Mouse (Mus musculus) myocyte (in vitro differentiated cells): ENCODE results near the gene Gstm7. TPM values are rescaled to one million over a fixed set of nuclear protein-coding genes. Genes with fewer than 3 reads are reported as not detected.
A peak's percentile ranks its signal among the peaks of the same experiment; 100 is the strongest.

Experiments used
- H3K27me3 ChIP-seq: one replicate; pipeline ENCODE4 v1.6.1; 2011; ENCODE audit not compliant: control insufficient read depth, insufficient read depth, insufficient read length
- H3K36me3 ChIP-seq: one replicate; pipeline ENCODE4 v1.6.1; 2011; ENCODE audit not compliant: control insufficient read depth, insufficient read depth
- H3K4me2 ChIP-seq: one replicate; pipeline ENCODE4 v1.6.1; 2011; ENCODE audit warnings: low read depth, control low read depth
- H3K4me3 ChIP-seq: one replicate; pipeline ENCODE4 v1.5.1; 2011; ENCODE audit warnings: mild to moderate bottlenecking, control low read depth, moderate library complexity
- H3K79me2 ChIP-seq: one replicate; pipeline ENCODE4 v1.6.1; 2011; ENCODE audit not compliant: control insufficient read depth, insufficient read depth
- H3ac ChIP-seq: one replicate; pipeline ENCODE4 v1.6.1; 2011; ENCODE audit not compliant: control insufficient read depth, insufficient read length
- CEBPB ChIP-seq: IDR thresholded peaks from 2 replicates; pipeline ENCODE4 v1.6.1; 2011; ENCODE audit warnings: mild to moderate bottlenecking, moderate library complexity; ENCODE audit not compliant: poor library complexity, insufficient read depth, severe bottlenecking
- E2F4 ChIP-seq: IDR thresholded peaks from one replicate; pipeline ENCODE4 v1.6.1; 2011; ENCODE audit warnings: mild to moderate bottlenecking, control low read depth, moderate library complexity; ENCODE audit not compliant: insufficient read depth
- MAX ChIP-seq: IDR thresholded peaks from one replicate; pipeline ENCODE4 v1.6.1; 2011; ENCODE audit warnings: low read depth, mild to moderate bottlenecking, control low read depth
- MYOD1 ChIP-seq, 3 experiments: IDR thresholded peaks; one replicate each; pipeline ENCODE4 v1.6.1; 2011; ENCODE audit warnings: control low read depth in 2 of 3, low read depth in 2 of 3, mild to moderate bottlenecking in 2 of 3, moderate library complexity in 1 of 3; ENCODE audit not compliant: insufficient read length in 2 of 3, control insufficient read depth in 1 of 3
- MYOG ChIP-seq, 3 experiments: IDR thresholded peaks; one replicate each; pipeline ENCODE4 v1.6.1; 2011; ENCODE audit warnings: control low read depth in 2 of 3, low read depth in 2 of 3, mild to moderate bottlenecking in 2 of 3; ENCODE audit not compliant: insufficient read length in 2 of 3, control insufficient read depth in 1 of 3, insufficient read depth in 1 of 3
- POLR2A ChIP-seq: IDR thresholded peaks from one replicate; pipeline ENCODE4 v1.6.1; 2011; ENCODE audit warnings: low read depth, mild to moderate bottlenecking, control low read depth, moderate library complexity; ENCODE audit not compliant: insufficient read length
- POLR2AphosphoS2 ChIP-seq: IDR thresholded peaks from one replicate; pipeline ENCODE4 v1.6.1; 2011; ENCODE audit warnings: low read depth, control low read depth; ENCODE audit not compliant: insufficient read length
- REST ChIP-seq: IDR thresholded peaks from one replicate; pipeline ENCODE4 v1.6.1; 2011; ENCODE audit warnings: mild to moderate bottlenecking, control low read depth, moderate library complexity; ENCODE audit not compliant: insufficient read depth, insufficient read length
- SRF ChIP-seq: IDR thresholded peaks from one replicate; pipeline ENCODE4 v1.6.1; 2011; ENCODE audit warnings: low read depth; ENCODE audit not compliant: control insufficient read depth, insufficient read length
- TCF12 ChIP-seq: IDR thresholded peaks from one replicate; pipeline ENCODE4 v1.6.1; 2011; ENCODE audit warnings: mild to moderate bottlenecking, control low read depth; ENCODE audit not compliant: poor library complexity, insufficient read depth, severe bottlenecking
- TCF3 ChIP-seq: IDR thresholded peaks from one replicate; pipeline ENCODE4 v1.6.1; 2011; ENCODE audit warnings: low read depth, control low read depth; ENCODE audit not compliant: insufficient read length
- USF1 ChIP-seq: IDR thresholded peaks from one replicate; pipeline ENCODE4 v1.6.1; 2011; ENCODE audit warnings: low read depth, mild to moderate bottlenecking, control low read depth, moderate library complexity
- polyA plus RNA-seq: library from polyadenylated mRNA; unstranded; fragments of >200 nt; fragmentation: generic; extraction: Trizol; gene quantifications from one replicate; pipeline ENCODE4 v1.2.1, GENCODE M21; 2012; ENCODE audit warnings: missing spikeins

Gene Gstm7
- polyA plus RNA-seq, 1 experiment: 0.50 TPM

DNA sequence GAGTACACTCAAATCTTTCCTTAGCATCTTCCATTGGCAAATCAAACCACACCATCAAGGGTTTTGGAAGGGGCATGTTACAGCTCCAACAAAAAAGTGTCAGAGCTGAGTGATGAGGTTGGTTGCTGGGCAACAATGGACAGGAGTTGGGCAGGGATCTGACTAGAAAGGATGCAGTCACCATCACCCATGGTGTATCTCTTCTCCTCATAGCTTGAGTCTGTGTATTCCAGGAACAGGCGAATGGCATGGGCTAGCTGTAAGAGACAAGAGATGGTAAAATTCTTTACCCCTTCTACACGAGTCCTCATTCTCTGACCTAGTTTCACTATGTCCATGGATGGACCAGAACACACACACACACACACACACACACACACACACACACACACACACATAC, 483 bp downstream of the Gstm7 start:
- H3K4me3 ChIP-seq: no peak overlapping the region
- no peaks in the 10 kb centered on the region for H3K79me2 ChIP-seq
- TF ChIP-seq E2F4: no peak
- TF ChIP-seq USF1: no peak
- no peak for TF ChIP-seq CEBPB
- no peak for TF ChIP-seq MYOG (IDR thresholded peaks at IDR 0.05; ENCODE audit: control insufficient read depth in 1 of 3, insufficient read depth in 1 of 3, insufficient read length in 2 of 3, low read depth in 2 of 3)
- TF ChIP-seq TCF12: no peak
- no peak for TF ChIP-seq MAX
- TF ChIP-seq TCF3: no peak
- TF ChIP-seq MYOD1 (IDR thresholded peaks at IDR 0.05; ENCODE audit: control insufficient read depth in 1 of 3, insufficient read length in 2 of 3, low read depth in 2 of 3): no peak
- no peak for TF ChIP-seq REST
- TF ChIP-seq SRF: no peak
- no peak for TF ChIP-seq POLR2A
- TF ChIP-seq POLR2AphosphoS2: no peak

DNA sequence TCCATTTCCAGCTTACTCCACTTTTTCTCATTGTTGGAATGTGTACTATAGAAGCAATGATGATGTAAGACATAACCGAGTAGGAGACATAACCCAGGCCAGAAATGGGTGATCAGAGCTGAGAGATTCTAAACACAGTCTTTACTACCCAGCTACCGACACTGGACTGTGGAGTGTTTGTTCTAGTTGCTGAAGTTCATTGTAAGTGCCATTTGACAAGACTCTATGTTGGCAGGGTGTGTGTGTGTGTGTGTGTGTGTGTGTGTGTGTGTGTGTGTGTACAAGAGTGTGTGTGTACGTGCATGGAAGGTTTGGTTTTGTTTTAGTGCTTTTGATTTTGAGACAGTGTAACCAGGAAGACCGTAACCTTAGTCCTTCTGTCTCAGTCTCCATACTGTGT, 1.9 kb downstream of the Gstm7 start:
- Histone ChIP-seq H3K27me3 (peaks cover 12% of the 10 kb centered on the region), H3K79me2 (no peaks in the 10 kb centered on the region), H3ac (no peak overlapping the region), H3K4me3 (no peak overlapping the region), H3K4me2 (no peak overlapping the region), H3K36me3 (no peaks in the 10 kb centered on the region)
- TF ChIP-seq USF1 (no peak), REST (no peak), MYOG (IDR thresholded peaks at IDR 0.05; ENCODE audit: control insufficient read depth in 1 of 3, insufficient read depth in 1 of 3, insufficient read length in 2 of 3, low read depth in 2 of 3) (no peak), TCF3 (no peak), TCF12 (no peak), CEBPB (no peak), MYOD1 (IDR thresholded peaks at IDR 0.05; ENCODE audit: control insufficient read depth in 1 of 3, insufficient read length in 2 of 3, low read depth in 2 of 3) (no peak), SRF (no peak), POLR2AphosphoS2 (no peak), E2F4 (no peak), MAX (no peak), POLR2A (no peak)

More for the DNA sequence above, 483 bp downstream of the Gstm7 start:
- Histone ChIP-seq H3K4me2 (peak overlapping the region; percentile 71), H3K36me3 (no peaks in the 10 kb centered on the region), H3ac (no peak overlapping the region), H3K27me3 (peaks cover 8% of the 10 kb centered on the region)

DNA sequence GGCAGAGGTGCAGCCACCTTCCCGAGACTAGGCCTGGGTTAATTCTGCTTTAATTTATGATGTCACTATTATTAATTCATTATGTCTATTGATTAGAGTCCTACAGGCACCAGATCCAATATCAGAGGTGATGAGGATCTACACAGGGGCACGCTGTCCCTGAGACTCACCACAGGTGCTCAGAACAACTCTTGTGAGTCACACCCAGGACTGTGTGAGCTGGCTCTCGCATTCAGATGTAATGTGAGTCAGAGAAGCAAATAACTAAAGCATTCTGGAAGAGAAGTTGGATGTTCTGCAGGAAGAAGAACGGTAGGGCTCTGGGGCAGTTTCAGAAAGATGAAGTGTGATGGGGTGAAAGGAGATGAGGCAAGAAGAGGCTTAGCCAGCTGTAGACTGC, 2.4 kb downstream of the Gstm7 start:
- TF ChIP-seq REST (no peak), MYOG (IDR thresholded peaks at IDR 0.05; ENCODE audit: control insufficient read depth in 1 of 3, insufficient read depth in 1 of 3, insufficient read length in 2 of 3, low read depth in 2 of 3) (no peak), TCF12 (no peak), POLR2AphosphoS2 (no peak), MYOD1 (IDR thresholded peaks at IDR 0.05; ENCODE audit: control insufficient read depth in 1 of 3, insufficient read length in 2 of 3, low read depth in 2 of 3) (no peak), SRF (no peak), POLR2A (no peak), E2F4 (no peak), MAX (no peak), TCF3 (no peak), USF1 (no peak), CEBPB (no peak)
- Histone ChIP-seq H3K4me3 (no peak overlapping the region), H3K27me3 (peaks cover 15% of the 10 kb centered on the region), H3K4me2 (no peak overlapping the region), H3K79me2 (no peaks in the 10 kb centered on the region), H3ac (no peak overlapping the region), H3K36me3 (no peaks in the 10 kb centered on the region)

DNA sequence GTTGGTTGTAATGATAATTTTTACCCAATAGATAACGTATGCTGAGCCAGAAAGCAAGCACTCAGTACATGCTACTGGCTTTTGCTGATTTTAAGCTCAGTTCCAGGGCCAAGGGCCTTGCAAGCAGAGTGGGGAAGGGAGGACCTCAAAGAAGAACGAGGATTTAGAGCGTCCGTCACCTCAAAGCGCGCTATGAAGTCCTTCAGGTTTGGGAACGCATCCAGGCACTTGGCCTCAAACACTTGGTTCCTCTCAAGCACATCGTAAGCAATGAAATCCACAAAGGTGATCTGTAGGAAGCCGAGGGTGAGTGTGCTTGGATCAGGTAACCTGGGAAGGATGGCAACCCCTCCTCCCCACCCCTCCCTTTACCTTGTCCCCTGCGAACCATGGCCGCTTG, 2.9 kb downstream of the Gstm7 start:
- Histone ChIP-seq H3ac (no peak overlapping the region), H3K36me3 (no peaks in the 10 kb centered on the region), H3K79me2 (no peaks in the 10 kb centered on the region), H3K4me2 (no peak overlapping the region), H3K4me3 (no peak overlapping the region), H3K27me3 (peaks cover 15% of the 10 kb centered on the region)
- no peak for TF ChIP-seq MAX
- no peak for TF ChIP-seq POLR2A
- no peak for TF ChIP-seq USF1
- no peak for TF ChIP-seq MYOD1 (IDR thresholded peaks at IDR 0.05; ENCODE audit: control insufficient read depth in 1 of 3, insufficient read length in 2 of 3, low read depth in 2 of 3)
- no peak for TF ChIP-seq MYOG (IDR thresholded peaks at IDR 0.05; ENCODE audit: control insufficient read depth in 1 of 3, insufficient read depth in 1 of 3, insufficient read length in 2 of 3, low read depth in 2 of 3)
- TF ChIP-seq CEBPB: no peak
- no peak for TF ChIP-seq TCF12
- TF ChIP-seq POLR2AphosphoS2: no peak
- TF ChIP-seq TCF3: no peak
- TF ChIP-seq SRF: no peak
- TF ChIP-seq REST: no peak
- no peak for TF ChIP-seq E2F4

DNA sequence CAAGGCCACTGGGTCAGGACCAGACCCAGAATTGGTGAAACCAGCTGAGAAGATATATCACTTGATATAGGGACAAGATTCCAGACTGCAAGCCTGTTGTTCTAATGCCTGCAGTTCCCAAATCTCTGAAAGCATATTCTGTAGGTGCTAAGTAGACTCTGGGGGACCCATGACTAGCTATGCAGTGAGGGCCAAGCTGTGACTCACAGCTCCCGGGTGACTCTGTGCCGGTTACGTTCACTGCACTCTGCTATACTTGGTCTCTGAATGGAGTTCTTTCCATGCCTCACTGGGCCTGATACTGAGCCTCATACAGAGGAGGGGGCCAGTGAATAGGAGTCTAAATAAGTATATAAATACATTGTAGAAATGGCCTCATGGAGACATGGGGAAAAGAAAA, 3.8 kb downstream of the Gstm7 start:
- Histone ChIP-seq H3K4me2 (no peak overlapping the region), H3ac (no peak overlapping the region), H3K36me3 (no peaks in the 10 kb centered on the region), H3K27me3 (peaks cover 18% of the 10 kb centered on the region), H3K4me3 (no peak overlapping the region), H3K79me2 (no peaks in the 10 kb centered on the region)
- TF ChIP-seq MYOD1 (IDR thresholded peaks at IDR 0.05; ENCODE audit: control insufficient read depth in 1 of 3, insufficient read length in 2 of 3, low read depth in 2 of 3): no peak
- TF ChIP-seq USF1: no peak
- no peak for TF ChIP-seq MYOG (IDR thresholded peaks at IDR 0.05; ENCODE audit: control insufficient read depth in 1 of 3, insufficient read depth in 1 of 3, insufficient read length in 2 of 3, low read depth in 2 of 3)
